Mouse (Mus musculus) liver, embryonic 11.5 days (tissue): ENCODE data around the gene Fam162a. TPM values are rescaled to one million over a fixed set of nuclear protein-coding genes. Genes with fewer than 3 reads are reported as not detected.
"Not testable (repeated sequence)": the region's sequence is repeated elsewhere in the genome, so short reads cannot be mapped to it uniquely, and the experiment has no call there.

ENCODE experiments used
- ATAC-seq: fragments of 200-750 bp; cut with Nextera tagmentation; replicated peaks from 2 replicates; pipeline ENCODE4 v1.8.0; 2017; ENCODE audit warnings: moderate number of reproducible peaks, mild to moderate bottlenecking, moderate TSS enrichment, moderate library complexity; ENCODE audit not compliant: low FRiP score
- DNase-seq: peaks from one replicate; pipeline ENCODE4 v3.0.0-alpha.2; 2017; ENCODE audit warnings: low spot score
- H3K27ac ChIP-seq: fragments of 300-500 bp; sonication (generic); 2 replicates; pipeline ENCODE4 v1.5.1; 2014; ENCODE audit warnings: mild to moderate bottlenecking, low read depth, low read length, control low read depth
- H3K27me3 ChIP-seq: fragments of 300-500 bp; sonication (generic); replicated peaks from 2 replicates; pipeline ENCODE4 v1.6.1; 2014; ENCODE audit warnings: low read length, mixed read lengths; ENCODE audit not compliant: control insufficient read depth, insufficient read depth
- H3K36me3 ChIP-seq: fragments of 300-500 bp; sonication (generic); 2 replicates; pipeline ENCODE4 v1.6.1; 2014; ENCODE audit warnings: mild to moderate bottlenecking, low read length, moderate library complexity, mixed read lengths; ENCODE audit not compliant: control insufficient read depth, insufficient read depth
- H3K4me1 ChIP-seq: fragments of 300-500 bp; sonication (generic); replicated peaks from 2 replicates; pipeline ENCODE4 v1.6.1; 2014; ENCODE audit warnings: low read length, mixed read lengths; ENCODE audit not compliant: control insufficient read depth, insufficient read depth
- H3K4me2 ChIP-seq: fragments of 300-500 bp; sonication (generic); 2 replicates; pipeline ENCODE4 v1.6.1; 2014; ENCODE audit warnings: mild to moderate bottlenecking, control low read depth, moderate library complexity
- H3K4me3 ChIP-seq: fragments of 300-500 bp; sonication (generic); 2 replicates; pipeline ENCODE4 v1.5.1; 2014; ENCODE audit warnings: low read depth, low read length, control low read depth
- H3K9ac ChIP-seq: fragments of 300-500 bp; sonication (generic); 2 replicates; pipeline ENCODE4 v1.6.1; 2014; ENCODE audit warnings: low read depth, low read length, control low read depth
- H3K9me3 ChIP-seq: fragments of 300-500 bp; sonication (generic); 2 replicates; pipeline ENCODE4 v1.6.1; 2016; ENCODE audit warnings: low read length, inconsistent platforms, mixed read lengths; ENCODE audit not compliant: control insufficient read depth
- WGBS: fragments of 180-500 bp; shearing (Covaris S2); extraction: QIAGEN DNeasy Blood & Tissue Kit; methylation state at CpG from one replicate; pipeline ENCODE4 v1.1.7; 2014; 5-methylcytosine and 5-hydroxymethylcytosine counted together
- polyA plus RNA-seq: library from polyadenylated mRNA; unstranded; fragments of >200 nt; fragmentation: Nextera tagmentation; extraction: Ambion mirVana; gene quantifications from 2 replicates; pipeline ENCODE4 v1.2.1, GENCODE M21; 2014

Fam162a gene
- polyA plus RNA-seq, 1 experiment from 2014 or later = 545 TPM

- WGBS = 83% methylated on average over 1 of the region's 1 CpGs
- no peaks in the 10 kb centered on the region for H3K9me3 ChIP-seq
- ATAC-seq (no peak), DNase-seq (no peak)
- peaks cover 9% of the 10 kb centered on the region; the same call in 1 of the 2 replicates for H3K36me3 ChIP-seq
- no peaks in the 10 kb centered on the region for H3K27me3 ChIP-seq
- H3K4me2 ChIP-seq = no peak overlapping the region
- H3K9ac ChIP-seq = no peak overlapping the region
- no peak overlapping the region for H3K4me3 ChIP-seq
- no peaks in the 10 kb centered on the region for H3K4me1 ChIP-seq
- H3K27ac ChIP-seq = no peak overlapping the region
Observed at GRCm38 (mm10) chr16:36016335-36016734, 55.1 kb downstream of the Fam162a start.

DNA sequence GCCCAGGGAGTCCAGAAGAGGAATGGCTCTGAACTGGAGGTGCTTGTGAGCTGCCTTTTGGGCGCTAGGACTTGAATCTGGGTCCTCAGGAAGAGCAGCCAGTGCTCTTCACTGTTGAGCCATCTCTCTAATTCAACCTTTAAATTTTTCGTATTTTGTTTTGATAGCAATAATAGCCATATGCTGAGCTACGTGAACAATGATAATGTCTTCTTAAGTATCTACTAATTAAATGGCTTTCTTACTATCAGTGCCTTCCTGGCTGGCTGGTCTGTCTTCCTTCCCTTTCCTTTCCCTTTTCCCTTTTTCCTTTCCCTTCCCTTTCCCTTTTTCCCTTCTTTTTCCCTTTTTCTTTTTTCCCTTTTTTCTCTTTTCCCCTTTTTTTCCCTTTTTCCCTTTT lies 63.0 kb downstream of the Fam162a start:
- Histone ChIP-seq H3K36me3 (no peaks in the 10 kb centered on the region; the same call in 1 of the 2 replicates), H3K4me3 (no peak overlapping the region), H3K9me3 (no peaks in the 10 kb centered on the region), H3K9ac (no peak overlapping the region), H3K27me3 (no peaks in the 10 kb centered on the region), H3K4me1 (no peaks in the 10 kb centered on the region), H3K4me2 (no peak overlapping the region), H3K27ac (no peak overlapping the region)
- DNase-seq = no peak
- no peak for ATAC-seq
- 91% methylated on average over 3 of the region's 3 CpGs for WGBS

DNA sequence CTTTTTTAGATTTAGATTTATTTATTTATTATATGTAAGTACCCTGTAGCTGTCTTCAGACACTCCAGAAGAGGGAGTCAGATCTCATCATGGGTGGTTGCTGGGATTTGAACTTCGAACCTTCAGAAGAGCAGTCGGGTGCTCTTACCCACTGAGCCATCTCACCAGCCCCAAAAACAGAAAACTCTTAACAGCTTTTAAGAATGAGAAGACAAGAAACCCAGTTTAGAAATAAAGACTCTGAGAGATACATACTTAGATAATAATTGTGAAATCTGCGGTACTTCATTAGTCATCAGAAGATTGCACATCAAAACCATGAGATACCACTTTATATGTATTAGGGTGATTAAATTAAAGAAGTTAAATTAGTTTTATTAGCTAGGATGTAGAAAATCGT lies 72.5 kb downstream of the Fam162a start:
- WGBS = 91% methylated on average over 4 of the region's 4 CpGs
- not testable (repeated sequence) for H3K4me1 ChIP-seq, H3K4me3 ChIP-seq, ATAC-seq, H3K27ac ChIP-seq, H3K4me2 ChIP-seq, H3K36me3 ChIP-seq, H3K27me3 ChIP-seq, DNase-seq, H3K9me3 ChIP-seq, H3K9ac ChIP-seq

Other genes with a start within 250 kb of the Fam162a start
- gene Parp14, start 200.1 kb downstream of the Fam162a start, polyA plus RNA-seq = 0.70 and 1.3 TPM in 2 replicates
- 4.1 and 5.7 TPM in 2 replicates for gene Parp9, start 133.1 kb downstream of the Fam162a start, polyA plus RNA-seq
- 3.2 and 3.8 TPM in 2 replicates for gene Dtx3l, start 132.4 kb downstream of the Fam162a start, polyA plus RNA-seq
- 53.6 and 63.6 TPM in 2 replicates for gene Kpna1, start 92.8 kb downstream of the Fam162a start, polyA plus RNA-seq
- gene Wdr5b, start 30.4 kb downstream of the Fam162a start, polyA plus RNA-seq = 4.6 and 6.3 TPM in 2 replicates
- 121 and 137 TPM in 2 replicates for gene Ccdc58, start 91 bp upstream of the Fam162a start, polyA plus RNA-seq
- 0.10 TPM in 1 of 2 replicates, not detected in the other for gene Csta1, start 59.6 kb upstream of the Fam162a start, polyA plus RNA-seq
- gene Stfa2l1, start 85.2 kb upstream of the Fam162a start, polyA plus RNA-seq = 4.1 and 5.4 TPM in 2 replicates
- gene Gm5483, start 112.6 kb upstream of the Fam162a start, polyA plus RNA-seq = 21.3 and 24.8 TPM in 2 replicates
- gene Gm5416, start 138.8 kb upstream of the Fam162a start, polyA plus RNA-seq = not detected in 2 replicates
- 1.3 TPM in 1 of 2 replicates, not detected in the other for gene 2010005H15Rik, start 149.9 kb upstream of the Fam162a start, polyA plus RNA-seq
- 55.5 TPM in 2 replicates for gene Stfa1, start 205.4 kb upstream of the Fam162a start, polyA plus RNA-seq